Mouse (Mus musculus) lung, postnatal 0 days (tissue): Measurements from ENCODE around the gene Tigd2. TPM values are rescaled to one million over a fixed set of nuclear protein-coding genes. Genes with fewer than 3 reads are reported as not detected.

Experiments
- ATAC-seq: fragments of 200-750 bp; cut with Nextera tagmentation; 2 replicates; pipeline ENCODE4 v1.8.0; 2017; ENCODE audit warnings: moderate library complexity
- DNase-seq: peaks from one replicate; pipeline ENCODE4 v3.0.0-alpha.2; 2016; ENCODE audit warnings: low spot score
- H3K27ac ChIP-seq: fragments of 300-500 bp; sonication (generic); 2 replicates; pipeline ENCODE4 v1.5.1; 2014; ENCODE audit warnings: antibody characterized with exemption, mild to moderate bottlenecking, low read length, mixed read lengths
- H3K27me3 ChIP-seq: fragments of 300-500 bp; sonication (generic); replicated peaks from 2 replicates; pipeline ENCODE4 v1.6.1; 2014; ENCODE audit warnings: low read length, mixed read lengths; ENCODE audit not compliant: insufficient read depth
- H3K36me3 ChIP-seq: fragments of 300-500 bp; sonication (generic); 2 replicates; pipeline ENCODE4 v1.6.1; 2014; ENCODE audit warnings: low read length, mixed read lengths; ENCODE audit not compliant: insufficient read depth
- H3K4me1 ChIP-seq: fragments of 300-500 bp; sonication (generic); 2 replicates; pipeline ENCODE4 v1.6.1; 2014; ENCODE audit warnings: antibody characterized with exemption, low read depth, low read length, mixed read lengths; ENCODE audit not compliant: insufficient read depth
- H3K4me2 ChIP-seq: fragments of 300-500 bp; sonication (generic); replicated peaks from 2 replicates; pipeline ENCODE4 v1.6.1; 2014; ENCODE audit warnings: low read depth, mild to moderate bottlenecking, low read length, moderate library complexity, mixed read lengths
- H3K4me3 ChIP-seq: fragments of 300-500 bp; sonication (generic); 2 replicates; pipeline ENCODE4 v1.5.1; 2014; ENCODE audit warnings: low read depth, low read length
- H3K9ac ChIP-seq: fragments of 300-500 bp; sonication (generic); replicated peaks from 2 replicates; pipeline ENCODE4 v1.6.1; 2014; ENCODE audit warnings: low read depth, mild to moderate bottlenecking
- H3K9me3 ChIP-seq: fragments of 300-500 bp; sonication (generic); 2 replicates; pipeline ENCODE4 v1.6.1; 2016; ENCODE audit warnings: low read length, mixed read lengths
- CTCF ChIP-seq: IDR thresholded peaks from 2 replicates; pipeline ENCODE4 v1.5.1; 2016; ENCODE audit warnings: antibody characterized with exemption, mild to moderate bottlenecking
- EP300 ChIP-seq: IDR thresholded peaks from 2 replicates; pipeline ENCODE4 v1.6.1; 2016; ENCODE audit warnings: antibody characterized with exemption, mild to moderate bottlenecking, control low read depth
- whole genome bisulfite sequencing: fragments of 180-500 bp; shearing (Covaris S2); extraction: QIAGEN DNeasy Blood & Tissue Kit; methylation state at CpG from one replicate; pipeline ENCODE4 v1.1.7; 2014; 5-methylcytosine and 5-hydroxymethylcytosine counted together
- polyA plus RNA-seq: library from polyadenylated mRNA; unstranded; fragments of >200 nt; fragmentation: Nextera tagmentation; extraction: Ambion mirVana; gene quantifications from 2 replicates; pipeline ENCODE4 v1.2.1, GENCODE M21; 2015

Tigd2 gene
- polyA plus RNA-seq, 1 experiment from 2014 or later, result 19.9 TPM

- no peak overlapping the region for H3K9ac ChIP-seq
- H3K27me3 ChIP-seq, result no peaks in the 10 kb centered on the region
- TF ChIP-seq CTCF, result no peak
- no peak for TF ChIP-seq EP300
- H3K9me3 ChIP-seq, result no peaks in the 10 kb centered on the region
- no peak overlapping the region for H3K4me2 ChIP-seq
- no peaks in the 10 kb centered on the region for H3K4me1 ChIP-seq
- ATAC-seq, result peak; percentile 35; the same call in 1 of the 2 replicates
- H3K27ac ChIP-seq, result no peak overlapping the region
- no peaks in the 10 kb centered on the region for H3K36me3 ChIP-seq
- peak; percentile 59 for DNase-seq
- no peak overlapping the region for H3K4me3 ChIP-seq
Measured at GRCm38 (mm10) chr6:59233191-59233590, 24.5 kb downstream of the Tigd2 start.

GRCm38 (mm10) chr6:59233651-59234050, 25.0 kb downstream of the Tigd2 start:
- no peak for DNase-seq
- Histone ChIP-seq H3K27ac (no peak overlapping the region), H3K36me3 (no peaks in the 10 kb centered on the region), H3K4me3 (no peak overlapping the region), H3K9ac (no peak overlapping the region), H3K4me2 (no peak overlapping the region), H3K9me3 (no peaks in the 10 kb centered on the region), H3K4me1 (no peaks in the 10 kb centered on the region), H3K27me3 (no peaks in the 10 kb centered on the region)
- no peak for ATAC-seq
- TF ChIP-seq EP300 (no peak), CTCF (no peak)

GRCm38 (mm10) chr6:59249675-59250074, 41.0 kb downstream of the Tigd2 start:
- peak; percentile 66 for TF ChIP-seq CTCF
- 0 out of 2 replicates have a peak, but pooled peaks have one; percentile 22 for TF ChIP-seq EP300
- ATAC-seq (no peak), DNase-seq (peak; percentile 72)
- no peak overlapping the region for H3K4me2 ChIP-seq
- WGBS, result 19% methylated on average over 2 of the region's 2 CpGs
- H3K36me3 ChIP-seq, result no peaks in the 10 kb centered on the region
- H3K4me3 ChIP-seq, result no peak overlapping the region
- no peaks in the 10 kb centered on the region for H3K9me3 ChIP-seq
- H3K9ac ChIP-seq, result no peak overlapping the region
- H3K27me3 ChIP-seq, result no peaks in the 10 kb centered on the region
- H3K27ac ChIP-seq, result no peak overlapping the region
- H3K4me1 ChIP-seq, result no peaks in the 10 kb centered on the region

- Histone ChIP-seq H3K4me1 (no peaks in the 10 kb centered on the region), H3K9me3 (no peaks in the 10 kb centered on the region), H3K4me2 (no peak overlapping the region), H3K36me3 (no peaks in the 10 kb centered on the region), H3K9ac (no peak overlapping the region), H3K27ac (no peak overlapping the region), H3K27me3 (no peaks in the 10 kb centered on the region), H3K4me3 (no peak overlapping the region)
- ATAC-seq, result no peak
- TF ChIP-seq CTCF (no peak), EP300 (no peak)
- DNase-seq, result no peak
Measured at GRCm38 (mm10) chr6:59250536-59250935, 41.9 kb downstream of the Tigd2 start.

- Histone ChIP-seq H3K9me3 (no peaks in the 10 kb centered on the region), H3K4me1 (no peaks in the 10 kb centered on the region), H3K27me3 (no peaks in the 10 kb centered on the region), H3K9ac (no peak overlapping the region), H3K4me2 (no peak overlapping the region), H3K4me3 (no peak overlapping the region), H3K36me3 (no peaks in the 10 kb centered on the region), H3K27ac (no peak overlapping the region)
- no peak for DNase-seq
- no peak for TF ChIP-seq CTCF
- TF ChIP-seq EP300, result no peak
- WGBS, result 73% methylated on average over 1 of the region's 1 CpGs
- ATAC-seq, result no peak
Measured at GRCm38 (mm10) chr6:59255909-59256308, 47.2 kb downstream of the Tigd2 start.

Other genes with a start within 250 kb of the Tigd2 start
- gene Fam13a, start 184.3 kb upstream of the Tigd2 start, polyA plus RNA-seq, result 21.4 and 23.5 TPM in 2 replicates
- 10.8 and 11.2 TPM in 2 replicates for gene Gprin3, start 217.4 kb downstream of the Tigd2 start, polyA plus RNA-seq